Mouse (Mus musculus) T-cell, adult 2 months (primary cell): ENCODE measurements at regions not wholly inside any gene's neighbourhood (a gene's known extent, or its start where the extent isn't known, plus 50 kb on each side); places are given as distances from the start of the nearest gene placed in this dataset.

Experiments used
- DNase-seq: peaks from one replicate; pipeline ENCODE4 v3.0.0; 2022; ENCODE audit warnings: low spot score

DNA sequence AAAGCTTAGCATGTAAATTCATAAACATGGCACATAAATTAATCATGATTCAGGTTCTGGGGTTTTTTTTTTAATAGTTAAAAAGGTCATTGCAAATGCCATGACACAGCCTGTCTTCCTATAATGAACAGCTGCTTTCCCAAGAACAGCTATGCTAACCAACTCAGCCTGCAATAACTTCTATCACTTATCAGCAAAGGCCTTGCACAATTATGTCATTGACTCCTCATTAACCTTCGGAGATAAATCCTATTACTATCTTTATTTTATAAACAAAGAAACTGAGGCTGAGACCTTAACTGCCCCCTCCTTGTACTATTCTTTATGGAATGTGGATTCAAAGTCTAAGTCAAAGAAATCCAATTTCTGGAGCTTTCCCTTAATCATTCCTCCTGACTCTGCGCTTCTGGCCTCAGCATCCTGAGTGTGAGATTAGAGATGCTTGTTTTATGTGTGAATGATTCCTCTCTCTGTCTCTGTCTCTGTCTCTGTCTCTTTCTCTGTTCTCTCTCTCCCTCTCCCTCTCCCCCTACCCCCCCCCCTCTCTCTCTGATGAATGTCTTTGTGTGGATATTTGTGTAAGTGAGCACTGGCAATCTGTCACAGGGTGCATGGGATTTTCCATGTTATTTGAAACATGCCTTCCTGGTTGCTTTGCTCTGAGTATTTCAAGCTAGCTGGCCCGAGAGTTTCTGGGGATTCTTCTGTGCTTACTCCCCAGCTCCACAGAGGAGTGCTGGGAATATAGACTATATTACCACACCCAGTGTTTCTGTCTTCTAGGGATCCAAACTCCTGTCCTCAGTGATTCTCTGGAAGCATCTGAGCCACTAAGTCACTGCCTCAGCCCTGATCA, 243.1 kb upstream of the Il12b start:
- DNase-seq, result no peak

DNA sequence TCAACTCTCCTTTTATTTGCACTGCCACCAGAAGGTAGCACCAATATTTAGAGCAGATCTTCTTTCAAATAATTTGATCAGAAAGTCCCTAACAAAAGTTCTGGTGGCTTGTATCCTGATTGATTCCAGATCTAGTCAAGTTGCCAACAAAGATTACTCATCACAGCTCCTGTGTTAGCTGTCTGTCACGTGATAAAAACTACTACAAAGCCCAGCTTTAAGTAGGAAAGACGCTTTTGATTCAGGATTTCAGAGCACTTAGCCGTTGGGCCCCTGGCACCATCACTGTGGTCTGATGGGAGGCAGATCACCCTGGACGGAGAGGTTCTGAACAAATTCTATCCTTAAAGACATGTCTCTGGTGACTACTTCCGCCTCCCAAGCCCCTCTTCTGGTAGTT, 241.6 kb upstream of the Il12b start:
- no peak for DNase-seq

DNA sequence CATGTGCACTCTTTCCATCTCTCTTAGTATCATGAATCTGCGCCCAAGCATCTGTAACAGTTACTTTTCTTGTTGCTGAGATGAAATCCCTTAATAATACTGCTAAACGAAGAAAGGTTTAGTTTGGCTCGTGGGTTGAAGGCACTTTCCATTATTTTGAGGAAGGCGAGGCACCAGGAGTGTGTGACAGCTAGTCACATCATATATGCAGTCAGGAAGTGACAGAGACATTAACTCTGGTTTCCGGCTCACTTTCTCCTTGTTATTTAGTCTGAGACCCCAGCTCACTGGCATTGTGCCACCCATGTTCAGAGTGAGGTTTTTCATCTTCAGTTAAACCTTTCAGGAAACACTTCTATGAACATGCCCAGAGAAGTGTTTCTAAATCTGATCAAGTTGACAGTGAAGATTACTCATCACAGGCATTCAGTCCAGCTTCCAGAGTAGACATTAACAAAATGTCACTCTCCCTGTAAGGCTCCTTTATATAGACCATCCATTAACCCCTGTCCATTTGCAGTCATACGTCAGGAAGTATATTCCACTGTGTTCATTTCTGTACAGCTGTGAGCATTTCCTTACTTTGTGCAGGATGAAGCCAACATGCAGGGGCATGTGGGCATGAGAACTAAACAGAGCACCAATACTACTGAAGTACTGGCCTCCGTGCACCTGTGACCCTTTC, 238.0 kb upstream of the Il12b start:
- no peak for DNase-seq

DNA sequence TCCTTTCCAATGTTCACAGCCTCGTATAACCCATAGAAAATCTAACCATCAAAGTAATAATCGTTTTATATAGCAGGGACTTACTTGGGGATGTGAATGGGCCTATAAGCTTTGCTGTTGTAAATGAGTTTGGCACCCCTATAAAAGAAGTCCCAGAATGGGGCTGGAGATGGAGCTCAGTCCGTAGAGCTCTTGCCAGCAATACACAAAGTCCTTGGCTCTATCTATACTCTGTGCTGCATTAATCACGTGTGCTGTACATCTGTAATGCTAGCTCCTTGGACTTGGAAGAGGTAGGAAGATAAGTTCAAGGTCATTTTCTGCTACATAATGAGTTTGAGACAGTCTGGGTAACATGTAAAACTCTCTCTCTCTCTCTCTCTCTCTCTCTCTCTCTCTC, 236.8 kb upstream of the Il12b start:
- DNase-seq, result no peak

DNA sequence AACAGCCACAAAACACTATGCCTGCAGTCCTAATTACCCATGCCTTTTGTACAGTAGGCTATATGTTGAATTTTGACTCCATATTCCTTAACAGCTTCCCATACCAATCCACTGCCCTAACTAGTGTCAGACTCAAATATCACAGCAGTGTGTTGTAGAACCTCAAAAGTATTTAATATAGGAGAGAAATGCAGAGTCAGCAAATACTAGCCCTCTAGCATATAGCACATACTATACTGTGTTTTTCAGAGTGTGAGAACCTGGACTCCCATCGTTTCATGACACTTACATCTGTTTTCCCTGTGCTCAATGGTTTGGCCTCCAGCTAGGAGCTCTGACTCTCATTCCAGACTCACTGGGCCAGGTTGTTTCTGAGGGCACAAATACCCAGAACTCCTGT, 236.1 kb upstream of the Il12b start:
- DNase-seq, result no peak

DNA sequence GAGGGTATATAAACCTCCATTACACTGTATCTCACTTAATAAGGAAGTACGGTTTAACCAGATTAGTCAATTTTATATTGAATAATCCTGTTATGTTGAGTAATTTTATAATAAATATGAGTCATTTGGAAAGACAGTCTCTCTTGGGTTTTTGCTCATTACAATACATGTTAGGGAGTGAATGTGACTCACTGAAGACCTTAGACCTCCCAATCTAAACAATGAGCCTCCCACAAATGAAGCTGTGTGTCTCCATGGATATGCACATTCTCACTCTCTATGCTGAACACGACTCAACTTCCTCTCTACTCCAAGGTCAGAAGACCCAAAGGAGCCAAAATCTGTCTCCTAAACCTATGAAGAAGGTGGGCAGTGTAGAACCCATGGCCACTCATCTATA, 235.7 kb upstream of the Il12b start:
- no peak for DNase-seq

DNA sequence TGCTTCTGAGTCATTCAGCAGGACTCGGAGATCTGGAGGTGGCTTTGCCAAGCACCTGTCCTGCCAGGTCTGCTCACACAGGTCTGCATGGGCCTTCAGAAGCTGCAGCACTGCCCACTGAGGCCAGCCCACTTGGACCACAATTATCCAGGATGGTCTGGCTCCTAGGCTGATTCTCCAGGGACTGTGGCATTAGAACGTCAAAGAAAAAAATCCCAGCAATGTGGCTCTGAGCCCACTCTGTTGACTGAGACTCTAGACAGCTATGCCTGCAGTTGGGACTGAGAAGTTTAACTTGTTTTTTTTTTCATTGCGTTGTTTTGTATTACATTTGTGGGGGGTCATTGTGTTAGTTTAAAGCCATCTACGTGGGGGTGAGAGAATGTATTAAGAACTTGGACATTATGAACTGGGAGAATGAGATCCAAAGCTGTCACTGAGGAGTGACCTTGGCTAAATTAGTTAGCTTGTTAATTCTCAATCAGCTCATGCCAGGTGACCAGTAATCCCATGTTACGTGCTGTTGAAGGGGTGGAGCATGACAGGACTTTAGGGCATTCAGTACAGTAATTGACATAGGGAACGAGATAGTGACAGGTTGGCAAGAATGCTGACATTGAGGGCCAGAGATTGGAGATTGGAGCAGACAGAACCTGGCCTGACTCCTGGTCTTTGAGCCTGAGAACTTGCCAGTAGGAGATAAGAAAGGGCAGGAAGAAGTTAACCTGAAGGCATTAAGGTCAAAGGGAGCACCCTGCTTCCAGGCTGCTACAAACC, 232.0 kb upstream of the Il12b start:
- no peak for DNase-seq

DNA sequence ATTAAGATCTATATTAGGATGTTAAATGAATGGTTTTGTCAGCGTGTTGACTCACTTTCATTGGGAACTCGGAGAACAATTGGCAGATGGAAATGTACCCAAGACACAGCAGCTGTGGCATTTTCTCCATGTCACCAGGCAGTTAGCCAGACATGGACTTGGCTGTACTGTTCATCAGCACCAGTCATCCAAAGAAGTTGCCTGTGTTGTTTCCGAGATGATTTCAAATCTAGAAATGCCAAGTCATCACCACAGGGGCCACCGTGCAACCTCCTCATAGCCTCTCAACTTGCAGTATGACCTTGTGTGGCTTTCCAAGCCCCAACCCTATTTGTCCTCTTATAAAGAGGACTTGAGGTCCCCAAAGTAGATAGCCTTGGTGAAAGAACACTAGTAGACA, 227.4 kb upstream of the Il12b start:
- DNase-seq, result no peak

DNA sequence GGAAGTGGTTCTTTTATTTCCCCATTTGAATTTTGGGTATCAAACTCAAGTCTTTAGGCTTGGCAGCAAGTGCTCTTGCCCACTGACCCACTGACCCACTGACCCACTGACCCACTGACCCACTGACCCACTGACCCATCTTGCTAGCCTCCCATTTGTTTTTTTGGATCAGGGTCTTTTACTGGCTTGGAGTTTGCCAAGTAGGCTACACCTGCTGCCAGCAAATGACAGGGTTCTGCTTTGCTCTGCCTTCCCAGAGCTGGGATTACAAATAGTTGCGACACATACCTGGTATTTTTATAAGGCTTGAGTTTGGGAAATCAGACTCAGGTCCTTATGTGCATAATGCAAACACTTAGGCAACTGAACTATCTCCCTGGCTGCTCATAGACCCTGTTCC, 226.7 kb upstream of the Il12b start:
- DNase-seq, result no peak

DNA sequence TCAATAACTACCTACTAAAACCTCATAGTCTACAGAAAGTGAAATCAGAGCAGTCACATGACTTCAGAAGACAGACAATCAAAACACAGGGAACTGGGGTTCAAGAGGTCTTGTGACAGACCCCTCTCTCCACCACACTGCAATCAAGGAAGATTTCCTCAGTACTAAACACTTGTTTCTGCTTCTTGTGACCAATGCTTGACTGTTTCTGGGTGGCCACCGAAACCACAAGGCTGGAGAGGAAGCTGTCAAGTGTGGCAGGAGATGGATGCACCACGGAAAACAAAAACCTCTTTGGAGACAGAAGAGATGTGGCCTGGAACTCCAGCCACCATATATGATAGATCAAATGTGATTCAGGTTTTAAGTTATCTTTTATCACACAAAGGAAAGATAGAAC, 225.3 kb upstream of the Il12b start:
- no peak for DNase-seq

DNA sequence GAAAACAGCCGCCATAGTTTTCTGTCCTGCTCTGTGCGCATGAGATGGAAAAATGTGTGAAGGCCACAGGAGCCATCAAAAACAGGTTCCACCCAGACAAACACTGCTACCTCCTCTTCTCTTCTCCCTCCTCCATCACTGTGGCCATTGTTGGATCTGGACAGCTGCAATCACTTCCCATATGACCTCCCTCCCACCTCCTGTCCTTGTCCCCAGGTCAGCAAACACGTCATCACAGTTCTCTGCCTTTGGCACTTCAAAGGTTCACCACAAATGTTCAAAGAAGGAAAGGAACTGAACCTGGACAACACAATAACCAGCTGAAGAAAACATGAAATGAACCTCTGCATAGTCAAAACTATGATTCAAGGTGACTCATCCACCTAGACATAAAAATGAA, 220.2 kb upstream of the Il12b start:
- DNase-seq, result no peak

DNA sequence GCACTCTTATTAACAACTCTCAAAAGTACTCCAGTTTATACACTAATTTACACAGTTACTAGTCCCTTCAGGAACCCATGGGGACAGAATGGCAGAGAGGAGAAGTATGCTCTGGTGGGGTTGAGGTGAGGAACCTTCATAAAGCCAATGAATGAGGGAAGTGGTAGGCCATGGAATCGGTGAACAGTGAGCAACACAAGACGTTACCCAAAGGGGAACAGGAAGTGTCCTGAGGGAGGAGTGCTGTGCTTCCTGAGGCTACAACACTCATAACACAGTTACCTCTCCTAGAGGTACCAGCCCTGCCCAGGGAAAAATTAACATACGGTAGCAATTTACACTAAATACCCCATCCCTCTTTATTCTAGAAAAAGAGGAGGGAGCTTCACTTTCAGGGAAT, 216.0 kb upstream of the Il12b start:
- DNase-seq, result no peak

DNA sequence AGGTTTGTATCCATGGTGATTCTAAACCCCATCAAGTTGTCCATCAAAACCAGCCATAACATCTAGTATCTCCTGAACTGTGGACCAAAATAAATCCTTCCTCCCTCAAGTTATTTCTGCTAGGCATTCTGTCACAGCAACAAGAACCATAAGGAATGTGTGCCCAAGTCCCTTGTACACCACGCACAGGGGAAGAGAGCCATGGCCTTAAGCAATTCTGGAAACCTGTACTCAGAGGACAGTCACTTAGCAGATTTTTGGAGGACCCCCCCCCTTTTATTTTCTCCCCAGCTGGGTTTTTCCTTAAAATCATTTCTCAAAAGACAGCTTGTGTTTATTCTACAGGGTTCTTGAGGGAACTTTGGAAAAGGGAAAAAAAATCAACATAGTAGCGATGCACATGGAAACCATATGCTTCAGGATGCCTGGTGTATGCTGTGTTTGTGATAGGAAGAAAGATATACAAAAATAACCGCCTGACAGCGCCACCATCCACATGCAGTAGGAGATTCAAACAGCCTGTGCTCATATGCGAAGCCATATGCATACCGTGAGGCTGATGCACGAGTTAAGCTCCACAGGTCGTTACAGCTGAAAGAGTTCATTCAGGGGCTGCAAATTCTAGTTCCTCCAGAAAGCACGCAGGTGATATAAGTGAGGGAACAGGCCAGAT, 214.5 kb upstream of the Il12b start:
- no peak for DNase-seq

DNA sequence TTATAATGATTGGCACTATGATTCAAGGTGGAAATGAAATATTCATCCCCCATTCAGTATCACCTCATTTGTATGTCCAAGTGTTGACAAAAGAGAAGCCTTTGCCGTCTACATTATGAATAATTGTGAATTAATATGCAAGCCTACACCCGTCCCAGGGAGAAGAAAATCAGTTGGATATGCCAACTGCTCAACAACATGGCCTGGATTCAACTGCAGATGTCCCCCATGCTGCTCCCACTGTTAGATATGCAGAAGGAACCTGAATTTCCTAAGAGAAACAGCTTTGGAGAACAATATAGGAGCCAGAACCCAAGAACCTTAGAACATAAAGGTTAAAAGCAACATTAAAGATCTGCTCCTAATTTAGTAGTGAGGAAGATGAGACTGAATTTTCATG, 211.7 kb upstream of the Il12b start:
- DNase-seq, result no peak

DNA sequence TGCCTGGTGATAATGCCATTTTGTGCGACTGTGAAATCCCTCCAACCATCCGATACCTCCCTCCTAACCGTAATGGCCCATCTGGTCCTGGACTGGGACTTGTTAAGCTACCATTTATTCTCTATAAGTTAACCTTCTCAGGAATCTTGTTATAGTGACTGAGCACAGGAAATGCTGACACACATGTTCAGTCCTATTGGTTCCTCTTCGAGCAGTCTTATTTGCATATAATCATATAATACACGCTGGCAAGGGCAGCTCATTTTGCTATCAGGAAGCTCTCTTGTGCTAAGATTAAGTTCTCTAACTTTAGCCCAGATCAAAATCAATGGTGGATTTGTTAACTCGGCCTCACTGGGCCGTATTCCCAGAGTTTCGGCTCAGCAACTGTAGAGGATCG, 206.1 kb upstream of the Il12b start:
- no peak for DNase-seq

DNA sequence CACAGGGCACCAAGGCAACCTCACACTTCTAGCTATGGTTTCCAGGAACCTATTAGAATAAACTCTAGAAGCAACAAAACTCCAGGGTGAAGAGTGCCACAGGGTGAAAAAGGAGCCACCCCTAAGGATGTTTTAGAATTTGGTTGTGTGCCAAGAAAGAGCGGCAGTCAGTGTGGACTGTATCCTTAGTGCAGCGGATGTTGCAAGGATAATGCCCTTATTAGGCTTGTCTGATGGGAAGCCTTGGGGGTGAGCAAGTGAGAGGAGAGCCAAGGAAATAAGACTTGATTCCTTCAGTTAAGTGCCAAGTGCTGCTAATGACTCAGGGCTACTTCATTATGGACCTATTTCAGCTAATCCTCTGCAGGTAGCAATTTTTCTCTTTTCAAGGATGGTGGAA, 197.1 kb upstream of the Il12b start:
- no peak for DNase-seq

DNA sequence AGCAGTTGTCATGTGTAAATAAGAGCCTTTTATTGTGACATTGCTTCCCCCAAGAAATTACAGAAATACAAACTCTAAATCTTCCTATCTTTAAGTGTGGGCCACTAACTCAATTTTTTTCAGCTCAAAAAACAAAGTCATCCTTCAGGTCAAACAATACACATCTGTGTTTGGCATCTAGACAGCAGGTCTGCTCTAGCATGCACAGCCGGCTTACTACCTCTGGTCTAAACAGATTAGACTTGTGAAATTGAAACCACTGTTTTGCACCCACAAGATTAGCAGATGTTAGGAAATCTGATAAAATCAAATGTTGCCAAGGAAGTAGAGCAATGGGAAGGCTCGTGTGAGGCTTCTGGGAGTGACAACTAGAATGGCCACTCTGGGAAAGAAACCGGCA, 195.5 kb upstream of the Il12b start:
- no peak for DNase-seq

DNA sequence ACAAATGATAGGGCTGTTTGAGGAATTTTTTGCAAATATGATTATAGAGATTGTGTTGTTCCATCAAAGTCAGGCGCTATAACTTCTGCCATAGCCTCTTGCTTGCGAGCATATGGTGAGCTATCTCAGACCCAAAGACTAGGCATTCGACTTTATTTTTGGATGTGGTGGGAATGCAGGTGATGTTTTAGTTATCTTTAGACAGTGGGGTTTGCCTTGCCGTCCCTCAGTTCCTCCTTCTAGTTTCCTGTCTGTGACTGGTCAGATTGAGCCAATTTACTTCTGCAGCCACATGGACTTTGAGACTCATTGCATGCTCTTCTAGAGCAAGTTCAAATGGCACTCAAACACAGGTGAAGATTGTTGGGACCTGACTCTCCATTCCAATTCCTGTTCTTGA, 193.0 kb upstream of the Il12b start:
- DNase-seq, result no peak

DNA sequence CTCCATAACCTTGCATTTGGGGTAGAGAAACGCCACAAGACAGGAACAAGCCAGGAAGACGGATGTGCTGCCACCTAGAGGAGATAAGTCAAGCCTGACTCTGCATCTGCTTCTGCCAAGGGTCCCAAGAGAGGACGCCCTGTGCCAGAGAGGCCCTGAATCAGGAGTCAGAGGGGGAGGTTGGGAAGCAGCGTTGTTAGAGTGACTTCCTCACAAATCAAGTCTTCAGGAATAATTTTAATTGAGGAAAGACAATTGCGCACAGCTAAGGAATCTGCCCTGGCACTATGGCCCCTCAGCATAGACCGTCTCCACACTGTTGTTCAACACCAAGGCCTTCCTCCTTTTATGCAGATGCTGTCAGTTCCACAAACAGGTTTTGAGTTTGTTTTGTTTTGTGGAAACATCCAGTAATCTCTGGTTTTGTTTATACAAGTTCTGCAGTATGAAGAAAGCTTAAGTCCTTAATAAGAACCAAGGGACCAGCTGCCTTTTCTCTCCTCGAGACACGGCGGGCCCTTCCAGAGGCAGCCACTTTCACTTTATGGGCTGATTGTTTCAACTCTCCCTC, 187.9 kb upstream of the Il12b start:
- no peak for DNase-seq

DNA sequence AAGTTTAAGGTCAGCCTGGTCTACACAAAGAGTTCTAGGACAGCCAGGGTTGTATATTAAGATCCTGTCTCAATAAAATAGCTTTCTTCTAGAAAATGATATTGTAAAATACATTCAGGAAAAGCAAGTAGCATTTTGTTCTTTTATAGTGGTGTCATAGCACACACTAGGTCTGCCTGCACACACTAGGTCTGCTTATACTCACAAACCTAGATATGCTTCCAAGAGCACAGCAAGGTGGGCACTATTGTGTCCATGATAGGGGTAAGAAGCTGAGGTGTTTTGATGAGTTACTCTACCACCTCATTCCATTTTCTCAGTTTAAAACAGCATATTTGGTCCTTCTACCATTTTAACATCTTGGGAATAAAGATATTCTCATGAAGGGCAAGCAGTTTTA, 185.8 kb upstream of the Il12b start:
- DNase-seq, result no peak

DNA sequence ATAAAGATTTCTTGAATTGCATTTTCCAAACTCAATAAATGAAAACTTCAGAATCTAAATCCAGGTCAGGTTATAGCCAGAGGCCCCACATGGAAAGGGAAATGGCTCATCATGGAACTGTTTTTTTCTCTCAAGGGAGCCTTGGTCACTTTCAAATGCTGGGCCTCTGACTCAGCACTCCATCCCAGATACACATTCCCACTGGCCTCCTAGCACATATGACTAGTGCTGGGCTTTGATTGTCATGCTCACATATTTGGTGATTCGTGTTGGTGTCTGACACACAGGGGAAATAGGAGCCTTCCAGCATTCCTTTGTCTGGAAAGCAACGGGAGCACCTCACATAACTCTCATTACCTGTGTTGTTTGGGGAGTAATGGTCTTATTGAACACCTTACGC, 183.5 kb upstream of the Il12b start:
- no peak for DNase-seq

DNA sequence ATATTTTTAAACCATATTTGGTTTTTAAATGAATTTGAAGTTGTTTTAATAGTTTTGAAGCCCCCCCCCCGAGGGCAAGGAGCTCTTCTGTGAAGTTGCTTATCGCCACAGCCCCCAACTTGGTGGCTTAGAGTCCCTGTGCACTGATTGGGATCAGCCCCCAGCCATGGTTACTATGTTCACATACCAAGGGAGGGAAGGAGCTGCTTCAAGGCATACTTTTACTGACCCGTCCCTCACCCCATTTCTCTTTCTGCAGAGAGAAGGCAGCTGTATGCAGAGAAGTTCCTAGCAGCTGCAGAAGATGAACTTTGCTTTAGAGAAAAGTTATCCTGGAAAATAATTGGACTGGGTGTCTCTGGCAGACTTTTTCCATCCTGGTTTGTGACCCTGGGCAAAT, 179.9 kb upstream of the Il12b start:
- DNase-seq, result no peak
